Mouse (Mus musculus) layer of hippocampus, postnatal 36 days (tissue): Measurements from ENCODE around the gene Serpinb9. TPM values are rescaled to one million over a fixed set of nuclear protein-coding genes. Genes with fewer than 3 reads are reported as not detected.

Experiments used
- total RNA-seq, 2 experiments: library from RNA; stranded (reverse); gene quantifications; 2 replicates each; pipeline ENCODE4 v1.2.3; 2021

Gene Serpinb9
- total RNA-seq, 2 experiments from 2014 or later = 5.9 to 6.1 TPM

Other genes starting within 250 kb of the Serpinb9 start
- under 1 TPM; 0.05 to 0.43 TPM for gene Mylk4, start 219.3 kb upstream of the Serpinb9 start, total RNA-seq
- gene Wrnip1, start 201.2 kb upstream of the Serpinb9 start, total RNA-seq = 10 to 100 TPM; 60.6 to 61.5 TPM
- gene D930007J09Rik, start 200.4 kb upstream of the Serpinb9 start, total RNA-seq = 1 to 10 TPM in 1 of 2 experiments, not detected in 1; 1.1 TPM
- 1 to 10 TPM; 3.4 to 4.4 TPM for gene Serpinb1a, start 152.1 kb upstream of the Serpinb9 start, total RNA-seq
- gene Serpinb1c, start 105.0 kb upstream of the Serpinb9 start, total RNA-seq = under 1 TPM in 1 of 2 experiments, not detected in 1; 0.40 TPM
- gene Serpinb6b, start 38.0 kb upstream of the Serpinb9 start, total RNA-seq = 1 to 10 TPM in 1 of 2 experiments, under 1 TPM in 1; 0.67 to 2.1 TPM
- gene Serpinb9b, start 24.2 kb downstream of the Serpinb9 start, total RNA-seq = not detected
- under 1 TPM; 0.66 to 0.72 TPM for gene Serpinb1b, start 75.3 kb downstream of the Serpinb9 start, total RNA-seq
- gene Serpinb9c, start 156.5 kb downstream of the Serpinb9 start, total RNA-seq = not detected
- gene Serpinb9d, start 189.7 kb downstream of the Serpinb9 start, total RNA-seq = not detected
- gene Serpinb9e, start 246.4 kb downstream of the Serpinb9 start, total RNA-seq = not detected